Mouse (Mus musculus): ENCODE results near the gene Ero1lb.
"Not testable (repeated sequence)": the region's sequence is repeated elsewhere in the genome, so short reads cannot be mapped to it uniquely, and the experiment has no call there.

Gene Ero1lb

GRCm38 (mm10) chr13:12574979-12575536 is 9.4 kb downstream of the Ero1lb start:
- DNase-seq (ENCODE audit: low read depth): peak; percentile 80

- DNase-seq (ENCODE audit: low read depth): no peak
Measured at GRCm38 (mm10) chr13:12578145-12578544, 12.5 kb downstream of the Ero1lb start.

- peak; percentile 84 for DNase-seq (ENCODE audit: low read depth)
Measured at GRCm38 (mm10) chr13:12589003-12589402, 23.3 kb downstream of the Ero1lb start.

- DNase-seq (ENCODE audit: low read depth): not testable (repeated sequence)
Measured at GRCm38 (mm10) chr13:12597075-12597474, 31.4 kb downstream of the Ero1lb start.

- not testable (repeated sequence) for DNase-seq (ENCODE audit: low read depth)
Measured at GRCm38 (mm10) chr13:12610206-12610605, 44.5 kb downstream of the Ero1lb start.

- not testable (repeated sequence) for DNase-seq (ENCODE audit: low read depth)
Measured at GRCm38 (mm10) chr13:12614026-12614425, 48.4 kb downstream of the Ero1lb start.

- DNase-seq (ENCODE audit: low read depth): not testable (repeated sequence)
Measured at GRCm38 (mm10) chr13:12614591-12614990, 48.9 kb downstream of the Ero1lb start.

GRCm38 (mm10) chr13:12615014-12615413 is 49.3 kb downstream of the Ero1lb start:
- DNase-seq (ENCODE audit: low read depth): not testable (repeated sequence)

- not testable (repeated sequence) for DNase-seq (ENCODE audit: low read depth)
Measured at GRCm38 (mm10) chr13:12616489-12616888, 50.8 kb downstream of the Ero1lb start.

- DNase-seq (ENCODE audit: low read depth): not testable (repeated sequence)
Measured at GRCm38 (mm10) chr13:12619808-12620207, 54.1 kb downstream of the Ero1lb start.

GRCm38 (mm10) chr13:12626061-12626460 is 60.4 kb downstream of the Ero1lb start:
- DNase-seq (ENCODE audit: low read depth): not testable (repeated sequence)

- DNase-seq (ENCODE audit: low read depth): not testable (repeated sequence)
Measured at GRCm38 (mm10) chr13:12627746-12628145, 62.1 kb downstream of the Ero1lb start.

GRCm38 (mm10) chr13:12628181-12628580 is 62.5 kb downstream of the Ero1lb start:
- not testable (repeated sequence) for DNase-seq (ENCODE audit: low read depth)

- DNase-seq (ENCODE audit: low read depth): not testable (repeated sequence)
Measured at GRCm38 (mm10) chr13:12630252-12630651, 64.6 kb downstream of the Ero1lb start.

GRCm38 (mm10) chr13:12634941-12635588 is 69.4 kb downstream of the Ero1lb start:
- not testable (repeated sequence) for DNase-seq (ENCODE audit: low read depth)

- DNase-seq (ENCODE audit: low read depth): not testable (repeated sequence)
Measured at GRCm38 (mm10) chr13:12642795-12643194, 77.1 kb downstream of the Ero1lb start.

- DNase-seq (ENCODE audit: low read depth): not testable (repeated sequence)
Measured at GRCm38 (mm10) chr13:12646676-12647075, 81.0 kb downstream of the Ero1lb start.

- DNase-seq (ENCODE audit: low read depth): peak; percentile 24
Measured at GRCm38 (mm10) chr13:12650020-12650876, 84.6 kb downstream of the Ero1lb start.

GRCm38 (mm10) chr13:12650877-12651176 is 85.2 kb downstream of the Ero1lb start:
- peak; percentile 17 for DNase-seq (ENCODE audit: low read depth)
